Mouse (Mus musculus): Measurements from ENCODE around the gene B9d1.

DNA sequence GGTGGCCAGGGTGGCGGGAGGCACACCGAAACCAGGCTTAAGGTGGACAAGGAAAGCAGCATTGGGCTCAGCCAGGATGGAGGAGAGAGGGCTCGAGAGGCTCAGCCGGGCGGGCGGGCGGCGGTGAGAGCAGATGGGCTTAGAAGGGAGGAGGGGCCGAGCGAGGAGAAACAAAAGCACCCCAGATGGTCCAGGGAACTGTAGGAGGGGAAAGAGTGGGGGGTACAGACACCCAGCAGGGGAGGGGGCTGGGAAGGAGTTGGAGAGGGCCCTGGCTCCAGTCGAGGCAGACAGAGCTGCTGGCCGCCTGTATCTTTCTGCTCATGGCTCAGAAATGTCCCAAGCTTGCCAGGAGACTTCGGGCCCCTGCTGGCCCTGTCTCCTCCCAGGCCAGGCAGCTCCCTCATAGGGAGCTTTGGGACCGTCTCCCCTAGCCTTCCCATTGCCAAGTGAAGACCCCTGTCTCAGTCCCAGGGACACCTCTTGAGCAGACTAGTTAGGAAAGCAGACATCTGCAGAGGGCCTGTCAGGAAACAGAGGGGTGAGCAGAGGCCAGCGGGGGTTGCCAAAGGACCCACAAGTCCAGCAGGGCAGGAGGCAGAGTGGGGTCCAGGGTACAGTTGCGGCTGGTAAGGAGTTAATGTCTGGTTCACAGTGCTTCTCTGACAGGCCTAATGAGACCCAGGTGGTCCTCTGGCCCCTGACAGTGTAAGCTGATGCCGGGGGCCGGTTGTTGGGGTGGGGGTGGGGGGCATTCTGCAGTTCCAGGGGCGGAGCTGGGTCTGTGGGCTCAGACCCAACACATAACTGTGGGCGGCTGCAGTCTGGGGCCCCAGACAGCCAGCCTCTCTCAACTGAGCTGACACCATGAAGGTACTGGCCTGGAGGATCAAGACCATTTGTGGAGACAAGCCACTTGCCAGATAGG is 20.1 kb upstream of the B9d1 start, which contains the start of gene Mfap4:
- TF ChIP-seq CTCF (IDR thresholded peaks at IDR 0.05; ENCODE audit: low read depth): no peak
- TF ChIP-seq EP300 (IDR thresholded peaks at IDR 0.05; ENCODE audit: low read depth): no peak
